Mouse (Mus musculus): Measurements from ENCODE around the gene AI597479.

AI597479 gene

GRCm38 (mm10) chr1:43098031-43098984 lies at the start of gene AI597479, which contains the start of gene Tgfbrap1:
AI597479 (plus strand) TSS chr1:43098710.
Tgfbrap1 (minus strand) TSS chr1:43098637.
- DNase-seq (ENCODE audit: low read depth, low spot score) = peak; percentile 79

- no peak for DNase-seq (ENCODE audit: low read depth, low spot score)
Measured at GRCm38 (mm10) chr1:43051903-43052302, 46.6 kb upstream of the AI597479 start.

GRCm38 (mm10) chr1:43065615-43066310 lies 32.7 kb upstream of the AI597479 start:
- DNase-seq (ENCODE audit: low read depth, low spot score) = no peak

- DNase-seq (ENCODE audit: low read depth, low spot score) = no peak
Measured at GRCm38 (mm10) chr1:43066573-43066972, 31.9 kb upstream of the AI597479 start.

- DNase-seq (ENCODE audit: low read depth, low spot score) = no peak
Measured at GRCm38 (mm10) chr1:43067551-43067950, 31.0 kb upstream of the AI597479 start.

GRCm38 (mm10) chr1:43070726-43071125 lies 27.8 kb upstream of the AI597479 start:
- DNase-seq (ENCODE audit: low read depth, low spot score) = no peak

GRCm38 (mm10) chr1:43072028-43072427 lies 26.5 kb upstream of the AI597479 start:
- DNase-seq (ENCODE audit: low read depth, low spot score) = no peak

- no peak for DNase-seq (ENCODE audit: low read depth, low spot score)
Measured at GRCm38 (mm10) chr1:43072561-43072960, 25.9 kb upstream of the AI597479 start.

- no peak for DNase-seq (ENCODE audit: low read depth, low spot score)
Measured at GRCm38 (mm10) chr1:43074791-43075190, 23.7 kb upstream of the AI597479 start.

- DNase-seq (ENCODE audit: low read depth, low spot score) = no peak
Measured at GRCm38 (mm10) chr1:43078124-43078523, 20.4 kb upstream of the AI597479 start.

GRCm38 (mm10) chr1:43082946-43083345 lies 15.6 kb upstream of the AI597479 start:
- no peak for DNase-seq (ENCODE audit: low read depth, low spot score)

- no peak for DNase-seq (ENCODE audit: low read depth, low spot score)
Measured at GRCm38 (mm10) chr1:43090418-43090817, 8.1 kb upstream of the AI597479 start.

- peak; percentile 13 for DNase-seq (ENCODE audit: low read depth, low spot score)
Measured at GRCm38 (mm10) chr1:43091306-43092055, 7.0 kb upstream of the AI597479 start.

- peak; percentile 33 for DNase-seq (ENCODE audit: low read depth, low spot score)
Measured at GRCm38 (mm10) chr1:43092056-43093015, 6.2 kb upstream of the AI597479 start.

GRCm38 (mm10) chr1:43094206-43094605 lies 4.3 kb upstream of the AI597479 start:
- no peak for DNase-seq (ENCODE audit: low read depth, low spot score)

- DNase-seq (ENCODE audit: low read depth, low spot score) = no peak
Measured at GRCm38 (mm10) chr1:43108729-43109128, 10.2 kb downstream of the AI597479 start.

- peak; percentile 40 for DNase-seq (ENCODE audit: low read depth, low spot score)
Measured at GRCm38 (mm10) chr1:43110556-43110955, 12.0 kb downstream of the AI597479 start.

GRCm38 (mm10) chr1:43112882-43113281 lies 14.4 kb downstream of the AI597479 start:
- DNase-seq (ENCODE audit: low read depth, low spot score) = no peak

GRCm38 (mm10) chr1:43117435-43117834 lies 18.9 kb downstream of the AI597479 start:
- no peak for DNase-seq (ENCODE audit: low read depth, low spot score)

GRCm38 (mm10) chr1:43120950-43121349 lies 22.4 kb downstream of the AI597479 start:
- DNase-seq (ENCODE audit: low read depth, low spot score) = no peak

- DNase-seq (ENCODE audit: low read depth, low spot score) = no peak
Measured at GRCm38 (mm10) chr1:43122616-43123015, 24.1 kb downstream of the AI597479 start.

Measured in c-Kit-negative CD71-positive TER-119-positive erythroid progenitor cells, embryonic 14.5 days (primary cell).